Mouse (Mus musculus): ENCODE measurements around the gene Dppa4.
"Not testable (repeated sequence)": the region's sequence is repeated elsewhere in the genome, so short reads cannot be mapped to it uniquely, and the experiment has no call there.

The Dppa4 gene

DNA sequence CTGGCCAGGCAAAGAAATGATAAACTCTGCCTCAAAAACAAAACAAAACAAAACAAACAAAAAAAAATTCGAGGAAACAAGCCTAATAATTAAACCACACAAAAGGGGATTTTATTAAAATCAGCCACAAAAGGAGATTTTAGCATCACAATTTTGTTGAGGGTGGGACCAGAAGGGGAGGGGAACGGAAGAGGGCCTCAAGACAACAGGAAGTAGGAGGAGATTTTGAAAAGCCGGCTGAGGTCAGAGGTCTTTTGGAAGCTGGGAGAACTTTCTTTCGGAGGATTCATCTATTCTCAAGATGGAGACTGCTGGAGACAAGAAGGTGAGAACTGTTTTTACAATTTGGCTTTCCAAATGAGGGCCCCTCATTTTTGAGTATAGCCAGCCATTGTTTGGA is at the start of gene Dppa4:
Dppa4 (plus strand) TSS at position 217 of the 400 bp plus-strand sequence.
- DNase-seq (ENCODE audit: extremely low read depth, low read depth, low spot score) = no peak

DNA sequence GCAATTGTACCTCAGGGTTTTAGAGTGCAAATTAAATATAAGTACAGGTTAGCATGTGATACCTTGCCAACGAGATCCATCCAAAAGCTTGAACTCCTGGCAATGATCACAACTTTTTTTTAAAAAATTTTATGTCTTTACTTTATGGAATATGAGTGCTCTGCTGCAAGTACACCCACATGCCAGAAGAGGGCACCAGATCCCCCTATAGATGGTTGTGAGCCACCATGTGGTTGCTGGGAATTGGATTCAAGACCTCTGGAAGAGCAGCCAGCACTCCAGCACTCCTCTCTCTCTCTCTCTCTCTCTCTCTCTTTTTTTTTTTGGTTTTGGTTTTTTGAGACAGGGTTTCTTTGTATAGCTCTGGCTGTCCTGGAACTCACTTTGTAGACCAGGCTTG is 48.5 kb upstream of the Dppa4 start:
- DNase-seq (ENCODE audit: extremely low read depth, low read depth, low spot score) = no peak

DNA sequence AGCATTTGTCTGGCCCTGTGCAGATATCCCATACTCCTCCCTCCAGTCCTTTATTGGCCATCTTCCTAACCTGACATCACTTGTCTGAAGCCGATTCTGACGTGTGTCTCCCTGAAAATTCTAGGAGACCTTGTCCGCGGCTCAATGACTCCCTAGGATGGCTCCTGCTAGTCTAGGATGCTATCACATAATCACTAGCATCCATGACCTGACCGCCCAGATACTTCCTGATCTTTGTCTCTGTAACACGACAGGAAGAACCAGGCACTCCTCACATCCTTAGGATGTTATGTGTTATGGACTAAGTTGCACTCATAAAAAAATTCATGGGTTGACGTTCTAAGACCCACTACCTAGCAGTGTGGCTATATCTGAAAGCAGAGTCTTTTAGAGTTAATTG is 45.9 kb upstream of the Dppa4 start:
- DNase-seq (ENCODE audit: extremely low read depth, low read depth, low spot score) = no peak

DNA sequence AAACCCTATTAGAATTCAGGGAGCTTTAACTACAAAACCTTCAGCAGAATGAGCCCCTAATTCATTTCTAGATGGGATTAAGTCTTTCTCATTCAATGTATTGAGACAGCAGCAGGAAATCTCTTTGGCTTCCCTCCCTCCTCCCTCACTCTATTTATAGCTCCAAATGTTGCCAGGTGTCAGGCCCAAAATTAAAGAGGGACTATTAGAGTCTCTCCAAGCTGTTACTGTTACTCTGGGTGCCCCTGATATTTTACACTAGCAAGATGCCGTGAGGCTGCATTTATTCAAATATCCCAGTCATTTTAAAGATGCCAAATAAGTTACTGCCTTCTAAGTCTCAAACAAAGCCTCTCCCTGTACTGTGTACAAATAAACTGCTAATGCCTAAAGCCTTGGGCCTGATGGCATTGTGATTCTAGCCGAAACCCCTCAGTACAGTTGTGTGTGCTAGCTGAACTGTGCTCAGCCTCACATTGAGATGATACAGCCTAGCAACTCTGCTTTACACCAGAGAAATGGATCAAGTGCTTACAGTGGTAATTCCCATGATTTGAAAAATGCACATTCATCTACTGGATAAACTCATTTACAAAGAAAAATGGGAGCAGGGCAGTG is 36.4 kb upstream of the Dppa4 start:
- DNase-seq (ENCODE audit: extremely low read depth, low read depth, low spot score) = no peak

DNA sequence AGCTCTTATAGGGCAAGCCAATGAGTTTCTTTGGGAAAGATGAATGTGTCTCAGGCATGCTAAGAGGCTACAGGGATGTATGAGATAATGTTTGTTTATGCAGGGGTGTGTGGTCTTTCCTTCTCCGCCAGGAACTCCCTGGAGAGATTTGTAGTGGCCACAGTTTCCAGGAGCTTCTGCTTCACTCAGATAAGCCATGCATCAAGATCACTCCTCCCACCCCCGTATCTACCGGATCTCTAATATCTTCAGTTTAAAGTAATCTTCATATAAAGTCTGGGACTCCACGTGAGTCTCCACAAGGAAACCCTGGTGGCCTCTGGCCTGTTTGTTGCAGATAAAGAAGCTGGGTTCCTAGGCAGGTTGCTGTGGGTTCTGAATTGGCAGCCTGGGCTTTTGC is 30.7 kb upstream of the Dppa4 start:
- DNase-seq (ENCODE audit: extremely low read depth, low read depth, low spot score) = no peak

DNA sequence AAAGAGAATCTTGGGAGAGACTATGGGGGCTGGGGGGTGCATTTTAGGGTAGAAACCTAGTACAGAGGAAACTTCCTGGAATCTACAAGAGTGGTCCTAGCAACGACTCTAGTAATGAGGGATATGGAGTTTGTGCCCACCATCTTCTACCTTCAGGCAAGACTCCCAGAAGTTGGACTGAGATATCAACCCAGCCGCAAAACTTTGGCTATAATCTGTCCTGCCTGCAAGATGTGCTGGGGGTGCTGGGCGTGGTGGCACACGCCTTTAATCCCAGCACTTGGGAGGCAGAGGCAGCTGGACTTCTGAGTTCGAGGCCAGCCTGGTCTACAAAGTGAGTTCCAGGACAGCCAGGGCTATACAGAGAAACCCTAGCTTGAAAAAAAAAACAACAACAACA is 28.9 kb upstream of the Dppa4 start:
- DNase-seq (ENCODE audit: extremely low read depth, low read depth, low spot score) = no peak

DNA sequence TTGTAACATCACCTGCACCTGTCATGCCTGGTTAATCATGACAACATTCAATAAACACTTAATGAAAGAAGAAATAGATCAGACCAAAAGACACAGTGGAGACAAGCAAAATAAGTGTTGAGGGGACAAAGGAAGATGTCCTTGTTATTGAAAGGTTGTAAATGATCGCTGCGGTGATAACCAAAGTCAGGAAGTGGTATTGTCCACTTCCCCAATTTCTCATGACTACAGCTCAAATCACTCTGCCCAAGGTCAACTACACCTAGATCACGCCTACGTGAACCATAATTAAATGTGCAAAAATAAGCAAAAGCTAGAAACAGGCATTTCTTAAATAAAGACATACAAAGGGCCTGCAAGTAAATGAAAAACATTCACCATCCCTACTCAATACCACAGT is 24.0 kb upstream of the Dppa4 start:
- DNase-seq (ENCODE audit: extremely low read depth, low read depth, low spot score) = no peak

DNA sequence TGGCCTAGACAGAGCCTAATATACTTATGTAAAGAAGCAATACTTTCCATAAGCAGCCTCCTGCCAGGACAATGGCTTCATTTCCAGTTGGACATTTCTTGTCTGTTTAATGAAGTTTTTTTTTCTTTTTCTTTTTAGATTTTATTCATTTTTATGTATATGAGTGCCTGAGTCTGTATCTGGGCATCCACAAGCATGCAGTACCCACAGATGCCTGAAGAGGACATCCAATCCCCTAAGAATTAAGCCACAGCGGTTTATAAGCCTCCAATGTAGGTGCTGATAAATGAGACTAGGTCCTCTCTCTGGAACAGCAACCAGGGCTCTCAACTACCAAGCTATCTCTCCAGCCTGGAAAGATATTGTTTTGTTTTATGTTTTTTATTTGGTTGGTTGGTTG is 20.6 kb upstream of the Dppa4 start:
- DNase-seq (ENCODE audit: extremely low read depth, low read depth, low spot score) = no peak

DNA sequence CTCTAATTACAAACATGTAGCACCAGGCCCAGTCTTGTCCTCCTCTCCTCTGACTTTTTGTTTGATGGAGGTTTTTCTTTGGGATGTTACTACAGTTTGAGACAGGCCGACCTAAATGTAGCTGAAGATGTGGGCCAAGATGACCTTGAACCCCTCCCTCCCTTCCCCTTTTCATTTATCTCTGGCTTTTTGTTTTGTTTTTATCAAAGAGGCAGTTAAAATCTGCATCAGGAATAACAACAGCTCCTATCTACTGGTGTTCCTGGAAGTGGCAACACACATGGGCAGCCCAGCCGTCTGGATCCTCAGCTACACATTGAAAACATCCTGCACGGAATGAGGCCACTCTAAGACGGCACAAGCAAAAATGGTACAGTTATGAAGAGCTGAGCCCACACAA is 17.7 kb upstream of the Dppa4 start:
- no peak for DNase-seq (ENCODE audit: extremely low read depth, low read depth, low spot score)

DNA sequence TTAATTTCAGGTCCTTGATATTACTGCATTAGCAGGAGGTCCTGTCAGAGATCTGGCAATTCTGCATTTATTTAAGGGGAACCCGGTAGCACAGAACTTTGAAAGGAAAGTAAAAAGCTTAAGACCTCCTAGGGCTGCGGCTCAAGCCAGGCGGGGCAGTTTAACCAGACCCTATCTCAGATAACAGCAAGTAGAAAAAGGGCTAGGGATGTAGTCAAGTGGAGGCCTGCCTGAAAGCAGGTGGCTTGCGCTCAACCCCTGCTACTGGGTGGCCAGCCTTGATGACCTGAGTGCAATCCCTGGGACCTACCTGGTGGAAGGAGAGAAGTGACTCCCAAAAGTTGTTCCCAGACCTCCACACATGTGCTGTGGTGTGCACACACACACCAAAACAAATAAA is 6.6 kb upstream of the Dppa4 start:
- no peak for DNase-seq (ENCODE audit: extremely low read depth, low read depth, low spot score)

DNA sequence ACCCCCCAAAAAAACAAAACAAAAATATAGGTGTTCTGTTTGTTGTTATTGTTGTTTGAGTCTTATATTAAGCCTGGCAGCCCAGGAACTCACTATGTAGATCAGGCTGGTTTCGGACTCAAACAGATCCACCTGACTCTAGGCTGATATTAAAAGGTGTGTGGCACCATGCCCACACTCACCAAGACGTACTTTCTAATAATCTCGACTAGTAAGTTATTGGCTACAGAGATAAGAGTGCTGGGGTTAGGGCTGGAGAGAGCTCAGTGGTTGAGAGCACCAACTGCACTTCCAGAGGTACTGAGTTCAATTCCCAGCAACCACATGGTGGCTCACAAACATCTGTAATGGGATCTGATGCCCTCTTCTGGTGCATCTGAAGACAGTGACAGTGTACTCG is 2.6 kb upstream of the Dppa4 start:
- no peak for DNase-seq (ENCODE audit: extremely low read depth, low read depth, low spot score)

DNA sequence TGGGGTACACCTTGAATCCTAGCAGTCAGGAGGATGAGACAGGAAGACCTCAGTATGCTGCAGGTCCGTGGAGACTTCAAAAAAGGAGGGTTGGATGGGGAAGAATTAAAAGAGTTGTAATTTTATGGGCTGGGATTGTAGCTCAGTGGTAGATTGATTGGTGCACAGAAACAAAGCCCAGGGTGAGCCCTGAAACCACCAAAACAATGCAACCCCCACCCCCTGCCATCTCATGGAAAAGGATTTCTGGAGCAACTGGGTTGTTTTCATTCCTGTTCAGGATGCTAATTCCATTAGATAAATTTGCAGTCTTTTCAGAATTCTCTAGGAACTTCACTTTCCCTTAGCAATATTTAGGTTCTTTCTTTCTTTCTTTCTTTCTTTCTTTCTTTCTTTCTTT is 732 bp upstream of the Dppa4 start:
- DNase-seq (ENCODE audit: extremely low read depth, low read depth, low spot score) = no peak

DNA sequence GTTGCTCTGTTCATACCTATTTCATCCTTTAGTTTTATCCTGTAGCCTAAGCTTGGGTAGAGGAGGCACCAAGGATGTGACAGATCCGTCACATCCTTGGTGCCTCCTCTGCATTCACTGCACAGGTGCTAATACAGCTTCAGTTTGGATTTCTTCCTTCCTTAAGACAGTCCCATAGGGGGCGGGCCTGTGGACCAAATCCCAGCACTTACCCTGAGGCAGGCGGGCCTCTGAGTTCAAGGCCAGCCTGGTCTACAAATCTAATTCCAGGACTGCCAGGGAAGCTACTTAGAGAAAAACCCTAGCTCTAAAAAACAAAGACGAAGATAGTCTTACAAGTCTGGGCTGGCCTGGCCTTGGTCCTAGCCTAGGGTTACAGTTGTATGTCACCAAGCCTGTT is 2.0 kb downstream of the Dppa4 start:
- no peak for DNase-seq (ENCODE audit: extremely low read depth, low read depth, low spot score)

DNA sequence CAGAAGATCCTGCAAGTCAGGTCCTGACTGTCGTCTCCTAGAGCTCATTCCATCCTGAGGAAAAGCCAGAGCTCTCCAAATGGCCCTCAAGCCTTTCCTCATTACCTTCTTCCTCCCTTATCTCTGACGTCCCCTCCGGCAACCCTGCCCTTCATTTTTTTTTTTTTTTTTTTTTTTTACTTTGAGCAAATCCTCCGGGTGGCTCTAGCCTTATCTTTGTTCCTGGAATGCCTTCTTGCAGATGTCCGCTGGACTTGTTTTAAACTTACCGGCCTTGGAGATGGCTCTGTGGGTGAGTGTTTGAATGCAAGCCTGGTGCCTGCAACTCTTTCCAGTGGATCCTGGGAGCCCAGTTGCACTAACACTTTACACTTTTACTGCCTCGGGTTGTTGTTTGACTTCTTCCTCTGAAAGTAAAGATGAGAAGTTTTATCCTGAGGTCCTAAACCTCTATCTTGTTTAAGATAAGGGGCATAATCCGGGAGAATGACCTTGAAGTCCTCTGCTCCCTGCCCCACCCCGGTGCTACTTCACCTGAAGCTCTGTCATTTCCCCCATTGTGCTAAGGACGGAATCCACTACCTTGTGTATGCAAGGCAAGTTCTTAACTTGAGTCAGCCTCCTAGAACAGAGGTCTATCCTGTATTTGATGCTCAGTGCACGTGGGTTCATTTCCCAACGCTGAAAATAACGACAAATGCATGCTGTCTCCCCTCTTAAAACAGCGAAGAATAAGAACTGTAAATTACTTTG is 14.0 kb downstream of the Dppa4 start:
- DNase-seq (ENCODE audit: extremely low read depth, low read depth, low spot score) = no peak

DNA sequence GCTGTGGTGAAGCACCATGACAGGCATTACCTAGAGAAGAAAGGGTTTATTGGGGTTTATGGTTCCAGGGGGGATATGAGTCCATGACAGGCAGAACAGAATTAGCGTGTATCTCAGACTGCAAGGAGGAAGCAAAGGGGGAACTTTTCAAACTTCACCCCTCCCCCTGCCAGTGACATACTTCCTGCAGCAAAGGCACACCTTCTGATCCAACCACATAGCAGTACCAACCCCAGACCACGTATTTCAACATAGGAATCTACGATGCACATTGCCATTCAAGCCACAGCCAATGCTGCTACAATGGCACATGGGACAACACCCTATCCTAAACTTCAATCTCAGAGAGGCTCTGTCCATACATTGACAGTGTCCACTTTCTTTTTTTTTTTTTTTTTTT is 16.4 kb downstream of the Dppa4 start:
- no peak for DNase-seq (ENCODE audit: extremely low read depth, low read depth, low spot score)

DNA sequence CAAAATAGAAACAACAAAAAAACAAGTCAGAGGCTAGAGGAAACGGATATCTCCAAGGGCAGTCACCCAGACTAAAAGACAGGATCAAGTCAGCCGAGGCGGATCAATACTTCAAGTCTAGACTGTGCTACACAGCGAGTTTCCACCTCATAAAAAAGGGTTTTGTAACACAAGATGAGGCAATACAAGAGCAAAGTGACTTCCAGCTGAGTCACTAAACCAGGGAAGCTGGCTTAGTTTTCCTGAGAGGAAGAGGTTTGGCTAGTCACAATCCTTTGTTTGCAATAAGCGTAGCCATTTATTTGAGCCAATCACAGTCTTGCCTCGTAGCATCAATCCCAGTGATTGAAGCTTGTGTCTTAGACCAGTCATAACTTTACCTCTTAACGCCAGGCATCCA is 20.0 kb downstream of the Dppa4 start, which contains the start of gene Dppa2:
Dppa2 (plus strand) TSS at position 400 of the 400 bp plus-strand sequence.
- no peak for DNase-seq (ENCODE audit: extremely low read depth, low read depth, low spot score)

DNA sequence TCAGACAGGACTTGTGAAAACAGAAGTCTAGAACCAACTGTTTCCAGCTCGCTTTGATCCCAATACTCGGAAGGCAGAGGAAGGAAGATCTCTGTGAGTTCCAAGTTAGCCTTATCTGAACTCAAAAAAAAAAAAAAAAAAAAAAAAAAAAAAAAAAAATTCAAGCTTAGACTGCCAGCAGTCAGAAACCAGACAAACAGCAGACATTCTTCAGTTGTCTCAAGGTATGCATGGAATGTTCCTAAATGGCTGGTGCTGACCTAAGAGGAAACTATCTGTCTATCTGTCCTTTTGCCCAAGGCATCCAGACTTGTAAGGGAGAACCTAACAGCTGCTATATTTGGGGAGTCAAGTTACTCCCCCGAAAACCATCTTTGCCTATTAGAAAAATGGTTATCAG is 20.4 kb downstream of the Dppa4 start:
- DNase-seq (ENCODE audit: extremely low read depth, low read depth, low spot score) = no peak

DNA sequence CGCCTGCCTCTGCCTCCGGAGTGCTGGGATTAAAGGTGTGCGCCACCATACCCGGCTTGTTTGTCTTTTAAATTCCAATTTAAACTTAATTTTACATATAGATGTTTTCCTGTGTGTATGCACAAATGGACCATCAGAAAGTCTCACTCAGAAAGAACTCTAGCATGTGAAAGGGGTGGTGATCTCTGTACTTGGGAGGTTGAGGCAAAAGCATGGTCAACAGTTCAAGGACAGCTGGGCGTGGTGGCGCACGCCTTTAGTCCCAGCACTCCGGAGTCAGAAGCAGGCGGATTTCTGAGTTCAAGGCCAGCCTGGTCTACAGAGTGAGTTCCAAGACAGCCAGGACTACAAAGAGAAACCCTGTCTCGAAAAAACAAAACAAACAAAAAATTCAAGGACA is 25.4 kb downstream of the Dppa4 start:
- not testable (repeated sequence) for DNase-seq (ENCODE audit: extremely low read depth, low read depth, low spot score)

DNA sequence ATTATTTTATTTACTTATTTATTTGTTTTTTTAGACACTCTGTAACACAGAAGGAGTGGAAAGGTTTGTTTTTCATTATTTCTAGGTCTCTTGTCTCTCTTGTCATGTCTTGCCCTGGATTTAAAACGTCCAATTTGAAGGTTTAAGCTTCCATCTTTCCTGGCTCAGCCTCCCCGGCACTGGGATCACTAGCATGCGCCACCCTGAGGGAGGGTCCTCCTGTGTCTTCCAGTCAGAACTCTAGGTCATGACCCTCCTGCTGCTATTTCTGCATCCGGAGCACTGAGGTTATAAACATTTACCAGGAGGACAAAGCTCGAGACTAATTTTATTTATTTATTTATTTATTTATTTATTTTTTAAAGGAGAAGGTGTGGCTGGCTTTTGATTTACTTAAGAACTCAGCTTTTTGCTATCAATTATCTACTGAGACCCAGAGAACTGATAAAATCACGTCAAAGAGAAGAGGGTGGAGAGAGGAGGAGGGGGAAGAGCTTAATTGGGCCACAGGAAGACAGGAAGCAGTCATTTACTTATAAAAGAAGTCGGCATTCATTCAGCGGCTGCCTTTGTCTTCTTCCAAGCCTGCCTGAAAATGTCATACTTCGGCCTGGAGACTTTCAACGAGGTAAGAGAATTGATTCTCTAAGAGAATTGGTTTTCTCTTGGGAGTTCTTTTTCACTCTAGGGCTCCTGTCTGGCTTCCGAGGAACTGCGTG is 26.5 kb downstream of the Dppa4 start:
- no peak for DNase-seq (ENCODE audit: extremely low read depth, low read depth, low spot score)

DNA sequence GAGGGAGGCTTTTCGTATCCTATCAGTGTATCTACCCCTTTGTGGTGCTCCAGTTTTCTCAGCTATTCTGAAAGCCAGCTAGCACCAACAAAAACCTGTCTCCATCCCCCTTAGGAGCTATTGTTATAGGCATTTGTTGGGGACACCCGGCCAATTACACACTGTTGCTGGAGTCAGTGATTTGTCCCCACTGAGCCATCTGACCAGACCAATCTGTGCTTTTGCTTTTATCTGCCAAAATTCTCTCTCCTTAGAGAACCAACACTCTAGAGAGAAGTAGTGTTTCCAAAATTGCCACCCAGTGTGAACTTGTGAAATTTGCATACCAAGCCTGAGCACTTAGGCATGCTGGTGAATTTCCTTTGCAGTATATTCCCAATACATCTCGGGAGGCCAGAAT is 31.8 kb downstream of the Dppa4 start:
- DNase-seq (ENCODE audit: extremely low read depth, low read depth, low spot score) = no peak

DNA sequence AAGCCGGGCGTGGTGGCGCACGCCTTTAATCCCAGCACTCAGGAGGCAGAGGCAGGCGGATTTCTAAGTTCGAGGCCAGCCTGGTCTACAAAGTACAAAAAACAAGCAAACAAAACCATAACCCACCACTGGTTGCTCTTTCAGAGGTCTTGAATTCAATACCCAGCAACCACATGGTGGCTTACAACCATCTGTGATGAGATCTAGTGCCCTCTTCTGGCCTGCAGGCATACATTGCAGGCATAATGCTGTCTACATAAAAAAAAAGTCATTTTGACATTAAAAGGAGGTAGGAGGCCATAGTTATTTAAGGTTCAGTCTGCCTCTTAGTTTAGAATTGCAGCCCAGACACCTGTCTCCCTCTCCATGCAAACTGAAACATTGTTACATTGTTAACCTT is 37.2 kb downstream of the Dppa4 start:
- DNase-seq (ENCODE audit: extremely low read depth, low read depth, low spot score) = no peak

DNA sequence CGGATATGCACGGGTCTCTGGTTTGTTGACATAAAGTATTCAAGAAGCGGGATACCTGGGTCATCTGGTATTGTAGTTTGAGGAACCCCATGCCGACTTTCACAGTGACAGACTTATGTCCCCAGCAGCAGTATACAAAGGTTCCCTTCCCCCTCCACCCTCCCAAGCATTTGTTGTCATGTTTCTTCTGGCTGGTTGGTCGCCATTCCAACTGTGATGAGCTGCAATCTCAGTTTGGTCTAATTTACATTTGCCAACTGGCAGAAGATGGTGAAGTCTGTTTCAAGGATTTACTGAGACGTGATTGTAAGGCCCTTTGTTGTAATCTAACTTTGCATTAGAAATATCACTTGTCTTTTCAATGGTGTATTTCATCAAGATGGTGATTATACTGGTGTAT is 39.6 kb downstream of the Dppa4 start:
- no peak for DNase-seq (ENCODE audit: extremely low read depth, low read depth, low spot score)
